Mouse (Mus musculus) liver, embryonic 13.5 days (tissue): ENCODE results near the gene Trpc2. TPM values are rescaled to one million over a fixed set of nuclear protein-coding genes. Genes with fewer than 3 reads are reported as not detected.

Source experiments
- ATAC-seq: fragments of 200-750 bp; cut with Nextera tagmentation; 2 replicates; pipeline ENCODE4 v1.8.0; 2017; ENCODE audit warnings: low read depth, mild to moderate bottlenecking, moderate number of reproducible peaks, moderate library complexity
- DNase-seq: peaks from one replicate; pipeline ENCODE4 v3.0.0; 2022
- H3K27ac ChIP-seq: fragments of 300-500 bp; sonication (generic); 2 replicates; pipeline ENCODE4 v1.5.1; 2015; ENCODE audit warnings: moderate library complexity, mild to moderate bottlenecking, inconsistent platforms
- H3K27me3 ChIP-seq: fragments of 300-500 bp; sonication (generic); 2 replicates; pipeline ENCODE4 v1.6.1; 2015; ENCODE audit warnings: mild to moderate bottlenecking, inconsistent platforms
- H3K36me3 ChIP-seq: fragments of 300-500 bp; sonication (generic); 2 replicates; pipeline ENCODE4 v1.6.1; 2015; ENCODE audit warnings: mild to moderate bottlenecking, inconsistent platforms
- H3K4me1 ChIP-seq: fragments of 300-500 bp; sonication (generic); replicated peaks from 2 replicates; pipeline ENCODE4 v1.6.1; 2015; ENCODE audit warnings: inconsistent platforms
- H3K4me2 ChIP-seq: fragments of 300-500 bp; sonication (generic); 2 replicates; pipeline ENCODE4 v1.6.1; 2015; ENCODE audit warnings: inconsistent platforms, mild to moderate bottlenecking, moderate library complexity
- H3K4me3 ChIP-seq: fragments of 300-500 bp; sonication (generic); replicated peaks from 2 replicates; pipeline ENCODE4 v1.5.1; 2015; ENCODE audit warnings: mild to moderate bottlenecking, inconsistent platforms
- H3K9ac ChIP-seq: fragments of 300-500 bp; sonication (generic); 2 replicates; pipeline ENCODE4 v1.6.1; 2015; ENCODE audit warnings: mild to moderate bottlenecking, inconsistent platforms
- H3K9me3 ChIP-seq: fragments of 300-500 bp; sonication (generic); replicated peaks from 2 replicates; pipeline ENCODE4 v1.6.1; 2016; ENCODE audit warnings: inconsistent platforms
- WGBS: fragments of 180-500 bp; shearing (Covaris S2); methylation state at CpG from one replicate; pipeline ENCODE4 v1.1.7; 2015; ENCODE audit not compliant: insufficient replicate concordance; 5-methylcytosine and 5-hydroxymethylcytosine counted together
- polyA plus RNA-seq: library from polyadenylated mRNA; unstranded; fragments of >200 nt; fragmentation: Nextera tagmentation; extraction: Ambion mirVana; gene quantifications from 2 replicates; pipeline ENCODE4 v1.2.1, GENCODE M21; 2015

The Trpc2 gene
- polyA plus RNA-seq, 1 experiment from 2014 or later, result not detected

- Histone ChIP-seq H3K9me3 (no peaks in the 10 kb centered on the region), H3K4me1 (peaks cover 46% of the 10 kb centered on the region), H3K36me3 (peaks cover 18% of the 10 kb centered on the region), H3K4me2 (peak overlapping the region; percentile 77), H3K27ac (peak overlapping the region; percentile 62; the same call in 1 of the 2 replicates), H3K4me3 (peak overlapping the region; percentile 78), H3K9ac (peak overlapping the region; percentile 79), H3K27me3 (no peaks in the 10 kb centered on the region)
- ATAC-seq (no peak), DNase-seq (no peak)
- 61% methylated on average over 6 of the region's 6 CpGs for WGBS
Observed at GRCm38 (mm10) chr7:102066363-102066762, 16.6 kb upstream of the Trpc2 start.

GRCm38 (mm10) chr7:102076714-102077296 is 6.1 kb upstream of the Trpc2 start:
- no peak for DNase-seq
- peak; percentile 36; the same call in 1 of the 2 replicates for ATAC-seq
- no peaks in the 10 kb centered on the region for H3K4me1 ChIP-seq
- 73% methylated on average over 7 of the region's 7 CpGs for WGBS
- no peaks in the 10 kb centered on the region for H3K9me3 ChIP-seq
- H3K9ac ChIP-seq, result no peak overlapping the region
- H3K27me3 ChIP-seq, result no peaks in the 10 kb centered on the region
- H3K27ac ChIP-seq, result no peak overlapping the region
- no peak overlapping the region for H3K4me2 ChIP-seq
- H3K36me3 ChIP-seq, result peaks cover 90% of the 10 kb centered on the region
- H3K4me3 ChIP-seq, result no peak overlapping the region

GRCm38 (mm10) chr7:102078517-102078916 is 4.4 kb upstream of the Trpc2 start:
- Histone ChIP-seq H3K4me3 (no peak overlapping the region), H3K9me3 (no peaks in the 10 kb centered on the region), H3K4me1 (no peaks in the 10 kb centered on the region), H3K4me2 (no peak overlapping the region), H3K36me3 (peaks cover 93% of the 10 kb centered on the region), H3K27ac (no peak overlapping the region), H3K27me3 (no peaks in the 10 kb centered on the region), H3K9ac (no peak overlapping the region)
- WGBS, result 74% methylated on average over 7 of the region's 7 CpGs
- ATAC-seq, result no peak
- DNase-seq, result no peak

- Histone ChIP-seq H3K4me2 (no peak overlapping the region), H3K27me3 (no peaks in the 10 kb centered on the region), H3K27ac (no peak overlapping the region), H3K9ac (no peak overlapping the region), H3K4me3 (no peak overlapping the region), H3K36me3 (peaks cover 88% of the 10 kb centered on the region), H3K4me1 (no peaks in the 10 kb centered on the region), H3K9me3 (no peaks in the 10 kb centered on the region)
- WGBS, result 80% methylated on average over 8 of the region's 8 CpGs
- DNase-seq (no peak), ATAC-seq (no peak)
Observed at GRCm38 (mm10) chr7:102080311-102080710, 2.6 kb upstream of the Trpc2 start.

GRCm38 (mm10) chr7:102081784-102082183 is 1.1 kb upstream of the Trpc2 start:
- H3K4me3 ChIP-seq, result no peak overlapping the region
- no peaks in the 10 kb centered on the region for H3K27me3 ChIP-seq
- no peak overlapping the region for H3K4me2 ChIP-seq
- H3K27ac ChIP-seq, result no peak overlapping the region
- no peak overlapping the region for H3K9ac ChIP-seq
- WGBS, result 81% methylated on average over 5 of the region's 5 CpGs
- peaks cover 75% of the 10 kb centered on the region for H3K36me3 ChIP-seq
- H3K9me3 ChIP-seq, result no peaks in the 10 kb centered on the region
- no peaks in the 10 kb centered on the region for H3K4me1 ChIP-seq
- ATAC-seq (no peak), DNase-seq (no peak)

- WGBS, result 85% methylated on average over 26 of the region's 26 CpGs
- Histone ChIP-seq H3K9ac (no peak overlapping the region), H3K27ac (no peak overlapping the region), H3K36me3 (peaks cover 53% of the 10 kb centered on the region), H3K4me2 (no peak overlapping the region), H3K4me3 (no peak overlapping the region), H3K27me3 (no peaks in the 10 kb centered on the region), H3K4me1 (no peaks in the 10 kb centered on the region), H3K9me3 (no peaks in the 10 kb centered on the region)
- ATAC-seq (no peak), DNase-seq (no peak)
Observed at GRCm38 (mm10) chr7:102084041-102084696, 1.3 kb downstream of the Trpc2 start.

GRCm38 (mm10) chr7:102087336-102087735 is 4.4 kb downstream of the Trpc2 start:
- Histone ChIP-seq H3K27ac (no peak overlapping the region), H3K9me3 (no peaks in the 10 kb centered on the region), H3K9ac (no peak overlapping the region), H3K4me2 (no peak overlapping the region), H3K36me3 (peaks cover 24% of the 10 kb centered on the region), H3K27me3 (no peaks in the 10 kb centered on the region), H3K4me3 (no peak overlapping the region), H3K4me1 (no peaks in the 10 kb centered on the region)
- no peak for ATAC-seq
- DNase-seq, result no peak
- WGBS, result 67% methylated on average over 4 of the region's 4 CpGs

GRCm38 (mm10) chr7:102099760-102100661 is 17.1 kb downstream of the Trpc2 start:
- no peaks in the 10 kb centered on the region for H3K9me3 ChIP-seq
- H3K27me3 ChIP-seq, result peaks cover 20% of the 10 kb centered on the region
- H3K4me1 ChIP-seq, result peaks cover 42% of the 10 kb centered on the region
- peak overlapping the region; percentile 73 for H3K4me2 ChIP-seq
- no peak for DNase-seq
- WGBS, result 6% methylated on average over 30 of the region's 30 CpGs
- H3K9ac ChIP-seq, result peak overlapping the region; percentile 7
- H3K36me3 ChIP-seq, result no peaks in the 10 kb centered on the region
- H3K27ac ChIP-seq, result no peak overlapping the region
- peak overlapping the region; percentile 44 for H3K4me3 ChIP-seq
- ATAC-seq, result peak; percentile 59

GRCm38 (mm10) chr7:102100868-102101267 is 18.0 kb downstream of the Trpc2 start:
- ATAC-seq (no peak), DNase-seq (no peak)
- H3K4me1 ChIP-seq, result peaks cover 42% of the 10 kb centered on the region
- 0 out of 2 replicates have a peak overlapping the region, but pooled peaks have one; percentile 73 for H3K4me2 ChIP-seq
- H3K9ac ChIP-seq, result no peak overlapping the region
- H3K4me3 ChIP-seq, result 0 out of 2 replicates have a peak overlapping the region, but pooled peaks have one; percentile 44
- no peaks in the 10 kb centered on the region for H3K36me3 ChIP-seq
- peaks cover 20% of the 10 kb centered on the region for H3K27me3 ChIP-seq
- H3K9me3 ChIP-seq, result no peaks in the 10 kb centered on the region
- H3K27ac ChIP-seq, result no peak overlapping the region
- 54% methylated on average over 5 of the region's 5 CpGs for WGBS

- Histone ChIP-seq H3K4me2 (peak within 1 kb of the TSS; percentile 73), H3K27ac (no peak within 1 kb of the TSS), H3K9me3 (no peaks in the 10 kb centered on the region), H3K4me1 (peaks cover 42% of the 10 kb centered on the region), H3K27me3 (peaks cover 20% of the 10 kb centered on the region), H3K9ac (no peak within 1 kb of the TSS), H3K36me3 (no peaks in the 10 kb centered on the region), H3K4me3 (0 out of 2 replicates have a peak within 1 kb of the TSS, but pooled peaks have one; percentile 44)
- ATAC-seq (no peak), DNase-seq (no peak)
- WGBS, result 60% methylated on average over 5 of the region's 5 CpGs
Observed at GRCm38 (mm10) chr7:102101487-102101886, 18.6 kb downstream of the Trpc2 start, which contains the start of gene Art1. Art1 (plus strand) TSS chr7:102101743.

- H3K27ac ChIP-seq, result no peak overlapping the region
- H3K36me3 ChIP-seq, result no peaks in the 10 kb centered on the region
- no peak overlapping the region for H3K9ac ChIP-seq
- peaks cover 46% of the 10 kb centered on the region for H3K4me1 ChIP-seq
- H3K27me3 ChIP-seq, result peaks cover 20% of the 10 kb centered on the region
- no peak for ATAC-seq
- H3K9me3 ChIP-seq, result no peaks in the 10 kb centered on the region
- no peak for DNase-seq
- H3K4me3 ChIP-seq, result no peak overlapping the region
- H3K4me2 ChIP-seq, result no peak overlapping the region
- WGBS, result 59% methylated on average over 8 of the region's 8 CpGs
Observed at GRCm38 (mm10) chr7:102102241-102102640, 19.3 kb downstream of the Trpc2 start.
